Mouse (Mus musculus) G1E-ER4 (cell line): ENCODE measurements around the gene Fgf15. TPM values are rescaled to one million over a fixed set of nuclear protein-coding genes. Genes with fewer than 3 reads are reported as not detected.

ENCODE experiments used
- GATA1 ChIP-seq: IDR thresholded peaks from one replicate; pipeline ENCODE4 v1.8.0; 2012; ENCODE audit warnings: low read length, inconsistent platforms
- polyA plus RNA-seq: library from polyadenylated mRNA; stranded (reverse); fragments of >175 nt; gene quantifications from 2 replicates; pipeline ENCODE4 v1.2.3, GENCODE M21; 2012

The Fgf15 gene
- polyA plus RNA-seq, 1 experiment: 2.7 TPM

DNA sequence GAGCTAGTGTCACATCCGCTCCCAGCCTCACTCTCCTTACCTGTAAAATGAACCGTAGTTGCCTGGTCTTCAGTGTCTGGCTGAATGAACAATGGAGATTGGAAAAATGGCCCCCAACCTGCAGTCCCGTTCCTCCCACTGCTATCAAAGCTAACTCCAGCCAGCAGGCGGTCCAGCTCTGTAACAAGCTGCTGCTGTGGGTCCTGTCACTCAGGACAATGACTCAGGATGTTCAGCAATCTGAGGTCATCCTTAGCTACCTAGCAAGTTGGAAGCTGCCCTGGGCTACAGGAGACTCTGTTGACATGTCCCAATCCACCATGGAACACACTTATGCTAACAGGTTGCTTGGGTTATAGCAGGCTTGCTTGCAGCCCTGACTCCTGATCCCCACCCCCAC, 23.2 kb upstream of the Fgf15 start:
- TF ChIP-seq GATA1: no peak

DNA sequence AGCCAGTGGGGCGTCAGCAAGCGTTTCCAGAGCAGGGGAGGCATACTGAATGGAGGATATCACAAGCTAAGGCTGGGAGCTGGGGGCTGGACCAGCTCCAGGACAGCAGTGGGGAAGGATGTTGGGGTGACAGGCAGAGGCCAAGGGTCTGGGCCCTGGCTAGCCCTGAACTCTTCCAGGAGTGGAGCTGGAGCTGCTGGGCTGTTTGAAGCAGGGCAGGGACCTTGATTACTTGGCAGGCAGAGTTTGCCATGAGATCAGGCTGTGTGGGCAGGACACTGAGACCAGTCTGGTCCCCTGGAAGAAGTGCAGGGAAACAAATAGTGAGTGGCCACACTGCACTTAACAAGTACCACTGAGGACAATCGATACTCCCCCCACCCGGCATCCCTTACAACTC, 22.1 kb upstream of the Fgf15 start:
- no peak for TF ChIP-seq GATA1

DNA sequence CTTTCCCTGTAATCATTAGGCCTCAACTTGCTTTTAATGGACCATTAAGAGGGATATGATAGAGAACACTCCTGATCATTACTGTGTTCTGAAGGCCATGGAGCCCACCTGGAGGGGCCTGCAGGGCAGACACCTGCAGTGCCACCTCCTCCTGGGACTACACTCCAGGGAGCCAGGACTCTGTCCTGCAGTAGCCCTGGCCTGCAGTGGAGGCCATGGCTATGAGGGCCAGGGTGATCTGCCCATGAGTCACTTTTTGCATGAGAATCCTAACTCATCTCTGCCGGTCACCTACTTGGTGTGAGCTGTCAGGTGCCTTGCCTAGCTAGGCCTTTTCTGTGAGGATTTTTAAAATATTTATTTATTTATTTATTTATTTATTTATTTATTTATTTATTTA, 17.9 kb upstream of the Fgf15 start:
- no peak for TF ChIP-seq GATA1

DNA sequence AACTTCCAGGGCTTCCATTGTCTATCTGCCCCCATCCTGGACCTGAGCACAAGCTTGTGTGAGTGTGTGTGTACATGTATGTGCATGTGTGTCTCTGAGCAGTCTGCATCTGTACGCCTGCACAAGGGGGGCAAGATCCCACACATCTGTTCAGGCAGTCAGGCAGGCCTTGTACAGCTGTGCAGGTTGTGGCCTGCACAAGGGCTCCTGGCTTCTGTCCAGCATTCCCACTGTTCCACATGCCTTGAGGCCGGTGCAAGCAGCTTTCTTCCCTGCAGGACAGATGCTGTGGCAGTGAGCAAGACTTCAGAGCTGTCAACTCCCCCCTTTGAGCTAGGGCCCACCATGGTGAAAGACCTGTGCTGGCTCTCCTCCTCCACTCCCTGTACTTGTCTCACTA, 13.2 kb upstream of the Fgf15 start:
- TF ChIP-seq GATA1: no peak

DNA sequence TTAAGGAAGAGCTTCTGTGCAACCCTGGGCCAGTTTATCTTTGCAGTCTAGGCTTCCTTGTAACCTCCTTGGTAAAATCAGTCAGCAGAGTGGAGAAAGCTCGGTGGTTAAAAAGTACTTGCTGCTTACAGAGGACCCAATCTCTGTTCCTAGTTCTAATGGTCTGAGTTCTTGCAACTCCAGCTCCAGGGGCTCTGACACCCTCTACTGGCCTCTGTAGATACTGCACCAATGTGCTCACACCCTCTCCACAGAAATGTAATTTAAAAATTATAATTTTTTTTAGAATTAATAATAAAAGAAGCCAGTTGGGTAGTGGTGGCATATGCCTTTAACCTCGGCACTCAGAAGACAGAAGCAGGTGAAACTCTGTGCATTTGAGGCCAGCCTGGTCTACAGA, 8.7 kb upstream of the Fgf15 start:
- TF ChIP-seq GATA1: no peak

DNA sequence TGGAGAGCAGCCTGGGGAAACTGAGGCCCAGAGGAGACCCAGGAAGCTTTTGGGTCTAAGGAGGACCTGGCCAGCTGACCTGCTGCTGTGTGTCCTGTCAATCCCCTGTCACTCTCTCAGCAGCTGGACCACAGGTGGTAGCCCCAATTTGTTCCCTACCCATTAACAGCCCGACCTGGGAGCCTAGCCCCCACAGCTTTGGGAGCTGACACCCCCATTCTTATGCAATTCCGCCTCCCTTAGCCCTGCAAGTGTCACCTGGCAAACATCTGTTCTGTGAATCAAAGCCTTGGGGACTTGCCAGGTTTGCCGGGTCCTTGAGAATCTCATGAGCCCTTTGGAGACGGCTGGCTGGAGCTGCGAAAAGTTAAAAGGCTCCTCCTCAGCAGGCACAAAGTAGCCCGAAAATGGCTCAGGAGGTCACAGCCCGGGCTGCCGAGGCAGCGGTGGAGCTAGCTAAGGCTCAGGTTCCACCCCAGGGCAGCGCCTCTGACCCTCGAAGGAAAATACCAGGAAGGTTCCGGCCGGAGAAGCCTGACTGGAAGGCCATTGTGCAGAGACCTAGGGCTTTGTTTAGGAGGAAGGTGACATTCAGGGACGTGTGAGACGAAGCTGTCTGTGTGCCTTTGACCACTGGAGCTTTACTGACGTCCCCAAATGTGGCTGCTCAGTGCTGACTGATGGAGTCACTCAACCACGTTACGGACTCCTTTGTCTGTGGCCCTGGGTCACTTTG, 7.6 kb upstream of the Fgf15 start:
- no peak for TF ChIP-seq GATA1

DNA sequence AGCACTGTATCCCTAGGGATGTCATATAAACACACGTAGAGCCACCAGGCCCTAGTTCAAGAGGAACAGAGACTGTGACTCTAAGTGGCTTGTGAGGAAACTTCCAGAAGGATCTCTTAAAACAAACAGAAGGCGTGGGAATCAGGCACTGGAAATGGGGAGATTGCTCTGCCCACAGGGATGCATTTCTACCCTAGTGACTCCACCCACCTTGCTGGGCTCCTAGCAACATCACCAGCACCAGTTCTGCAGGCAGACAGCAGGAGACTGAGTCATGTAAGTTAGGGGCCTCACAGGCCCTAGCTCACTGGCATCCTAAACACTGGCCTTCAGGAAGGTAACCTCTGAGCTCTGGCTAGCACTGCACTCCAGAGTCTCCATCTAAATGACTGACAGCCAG, 4.5 kb upstream of the Fgf15 start:
- no peak for TF ChIP-seq GATA1

DNA sequence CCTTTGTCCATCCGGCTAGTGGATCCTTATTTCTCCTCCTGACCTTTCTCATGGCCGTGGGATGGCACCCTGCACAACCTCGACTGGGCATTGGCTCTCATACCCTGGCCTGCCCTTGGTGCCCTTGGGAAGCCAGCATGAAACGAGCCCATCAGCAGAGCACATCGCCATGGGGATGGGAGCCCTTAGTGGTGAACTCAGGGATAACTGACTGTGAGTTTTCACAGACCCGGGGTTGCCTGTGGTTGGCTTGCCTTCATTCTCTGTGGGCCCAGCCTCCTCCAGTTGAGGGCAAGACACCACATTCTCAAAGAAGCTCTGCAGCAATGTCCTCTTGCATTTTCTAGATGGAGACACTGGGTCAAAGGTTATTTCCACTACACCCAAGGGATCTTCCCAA, 4.0 kb upstream of the Fgf15 start:
- TF ChIP-seq GATA1: no peak

DNA sequence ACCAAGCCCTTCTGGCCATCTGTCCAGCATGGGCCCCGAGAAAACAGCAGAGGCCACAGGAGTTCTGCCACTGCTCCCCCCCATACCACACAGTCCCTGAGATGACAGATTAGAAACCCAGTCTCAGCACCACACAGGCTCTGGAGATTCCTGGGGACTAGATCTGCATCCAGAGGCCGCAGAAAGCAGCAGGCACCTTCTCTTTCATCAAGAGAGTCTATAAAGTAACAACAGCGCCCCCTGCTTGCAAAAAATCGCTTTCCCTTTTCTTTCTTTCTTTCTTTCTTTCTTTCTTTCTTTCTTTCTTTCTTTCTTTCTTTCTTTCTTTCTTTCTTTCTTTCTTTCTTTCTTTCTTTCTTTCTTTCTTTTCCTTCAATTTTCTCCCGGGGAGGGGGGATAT, 2.1 kb upstream of the Fgf15 start:
- TF ChIP-seq GATA1: no peak

DNA sequence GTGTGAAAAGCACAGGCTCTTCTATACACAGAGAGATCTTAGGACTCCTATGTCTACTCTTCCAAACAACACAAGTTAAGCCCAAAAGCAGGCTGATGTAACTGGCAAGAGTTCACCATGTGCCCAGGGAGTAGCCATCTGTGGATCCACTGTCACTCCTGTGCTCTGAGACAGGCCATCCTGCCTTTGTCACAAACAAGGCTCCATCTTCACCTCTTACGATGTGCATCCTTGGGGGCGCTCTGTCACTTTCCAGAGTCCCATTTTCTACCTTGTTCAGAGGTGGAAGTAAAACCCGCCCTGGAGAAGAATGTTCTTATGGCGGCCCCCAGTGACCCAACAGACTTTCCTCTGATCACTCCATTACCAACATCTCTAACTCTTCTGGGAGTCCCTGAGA, 1.6 kb upstream of the Fgf15 start:
- TF ChIP-seq GATA1: no peak

DNA sequence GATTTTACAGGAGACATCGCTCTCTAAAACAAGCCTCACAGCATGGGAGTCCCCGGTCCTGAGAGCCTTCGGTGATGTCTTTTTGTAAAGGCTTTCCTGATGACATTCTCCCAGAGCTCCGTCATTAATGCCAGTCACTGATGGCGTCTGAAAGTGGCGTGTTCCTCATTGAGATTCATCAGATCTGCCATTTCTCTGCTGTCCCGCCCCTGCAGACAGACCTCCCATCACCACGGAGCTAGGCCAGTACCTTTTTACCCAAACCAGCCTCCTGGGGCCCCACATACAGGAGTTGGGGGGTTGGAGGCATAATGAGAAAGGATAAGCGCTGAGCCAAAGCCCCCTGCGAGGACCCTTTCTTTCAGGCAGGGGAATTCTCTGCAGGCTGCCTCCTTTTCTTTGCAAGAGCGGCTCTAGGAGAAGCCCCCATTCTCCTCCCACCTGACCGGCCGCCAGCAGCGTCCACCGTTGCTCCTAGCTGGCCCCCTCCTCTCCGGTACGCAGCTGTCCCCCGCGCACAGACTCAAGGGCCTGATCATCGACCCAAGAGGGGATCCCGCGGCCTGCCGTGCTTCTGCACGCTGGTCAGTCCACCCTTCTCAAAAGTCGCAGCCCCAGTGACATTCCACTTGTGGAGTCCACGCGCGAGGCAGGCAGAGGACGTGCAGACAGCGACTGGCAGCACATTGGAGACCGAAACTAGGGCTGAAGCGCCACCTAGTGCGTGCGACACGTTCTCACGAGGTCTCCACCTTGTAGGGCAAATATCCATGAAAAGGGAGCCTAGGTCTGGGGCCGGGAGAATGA, 823 bp upstream of the Fgf15 start:
- no peak for TF ChIP-seq GATA1

DNA sequence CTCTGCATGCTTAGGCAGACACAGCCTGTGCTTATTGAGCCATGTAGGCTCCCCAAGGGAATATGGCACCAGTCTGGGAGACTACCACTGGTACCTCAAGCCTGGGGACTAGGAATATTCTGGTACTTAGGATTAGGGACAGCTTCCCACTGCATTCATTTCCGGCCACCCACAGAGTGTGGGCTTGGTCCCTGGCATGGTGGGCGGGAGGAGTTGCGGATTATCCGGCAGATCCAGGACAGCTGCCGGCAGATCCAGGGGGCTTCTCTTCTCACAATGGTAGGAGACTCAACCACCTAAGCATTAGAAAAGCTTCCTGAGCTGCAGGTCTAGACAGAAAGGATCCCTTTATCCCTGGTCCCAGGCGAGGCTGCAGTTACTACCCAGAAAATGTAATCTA, 2.2 kb downstream of the Fgf15 start:
- no peak for TF ChIP-seq GATA1

DNA sequence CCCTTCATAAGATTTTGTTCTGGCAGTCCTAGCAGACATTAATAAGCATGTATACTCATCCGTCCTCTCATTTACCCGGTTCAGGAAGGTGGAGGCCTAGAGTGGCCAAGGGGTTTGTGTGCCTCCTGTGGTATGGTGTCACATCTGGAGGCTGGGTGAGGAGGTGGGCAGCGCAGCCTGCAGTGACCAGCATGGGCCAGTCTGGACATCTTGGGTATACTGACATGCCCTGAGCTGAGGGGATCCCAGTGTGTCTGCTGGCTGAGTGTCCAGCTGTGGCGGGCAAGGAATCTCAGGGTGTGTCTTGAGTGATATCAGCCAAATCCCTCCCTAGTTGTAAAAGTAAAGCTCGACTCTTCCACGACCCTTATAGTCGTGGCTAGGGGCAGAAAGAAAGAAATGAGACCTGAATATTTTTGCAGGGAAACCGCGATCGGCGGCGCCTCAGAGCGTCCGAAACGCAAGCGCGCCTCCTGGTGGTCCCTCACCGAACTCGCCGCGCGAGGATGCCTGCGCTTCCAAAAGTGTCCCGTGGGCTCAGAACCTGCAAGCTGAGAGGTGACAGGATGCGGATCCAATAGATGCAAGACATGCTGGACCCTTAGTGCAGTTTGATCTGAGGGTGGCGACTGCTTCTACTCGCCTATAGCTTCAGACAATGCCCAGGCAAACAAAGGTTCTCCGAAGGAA, 10.5 kb downstream of the Fgf15 start:
- no peak for TF ChIP-seq GATA1

DNA sequence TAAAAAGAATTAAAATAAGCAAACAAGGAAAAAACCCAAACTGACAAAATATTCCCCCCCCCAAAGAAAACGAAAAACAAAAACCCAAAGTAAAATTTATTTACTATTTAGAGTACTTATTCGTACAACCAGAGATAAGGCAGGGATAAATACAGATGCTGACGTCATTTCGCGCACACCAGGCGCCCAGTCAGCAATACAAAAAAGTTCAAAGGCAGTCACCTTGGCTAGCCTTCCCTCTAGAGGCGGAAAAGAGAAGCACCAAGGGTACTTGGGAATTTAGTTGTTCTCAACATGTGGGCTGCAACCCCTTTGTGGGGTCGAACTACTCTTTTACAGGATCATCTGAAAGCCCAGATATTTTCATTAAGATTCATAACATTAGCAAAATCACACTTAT, 11.5 kb downstream of the Fgf15 start:
- TF ChIP-seq GATA1: no peak

DNA sequence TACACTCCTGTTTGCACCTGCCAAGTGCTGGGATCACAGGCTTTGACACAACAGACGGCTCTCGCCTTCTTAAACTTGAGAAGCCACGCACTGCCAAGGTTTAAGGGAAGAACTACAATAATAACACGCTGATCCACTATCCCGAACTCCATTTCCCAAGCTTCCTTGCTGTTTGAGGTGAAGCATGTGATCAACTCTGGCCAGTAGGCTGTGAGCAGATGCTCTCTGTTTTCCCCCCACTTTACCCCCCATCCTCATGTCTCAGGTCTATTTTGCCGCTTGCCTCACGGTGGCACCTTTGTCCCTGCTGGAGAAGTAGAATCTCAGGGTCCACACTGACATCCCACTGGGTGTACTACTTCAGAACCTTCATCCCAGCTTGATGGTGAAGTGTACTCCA, 12.4 kb downstream of the Fgf15 start:
- TF ChIP-seq GATA1: no peak

DNA sequence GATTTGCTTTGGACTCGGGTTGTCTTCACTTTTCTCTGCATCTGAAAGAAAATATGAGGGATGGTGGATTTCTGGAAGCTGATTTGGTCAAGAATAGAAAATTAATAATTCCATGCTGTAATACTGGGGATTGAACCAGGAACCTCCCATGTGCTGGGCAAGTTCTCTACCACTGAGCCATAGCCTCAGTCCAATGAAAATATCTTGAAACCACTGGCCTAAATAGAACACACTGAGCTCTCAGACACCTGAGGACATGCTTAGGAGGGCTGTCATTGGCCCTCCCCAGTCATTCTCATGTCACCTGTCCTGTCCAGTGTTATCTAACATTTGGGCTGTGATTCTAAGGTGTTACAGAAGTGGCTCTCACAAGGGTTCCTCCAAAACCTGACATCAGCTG, 14.8 kb downstream of the Fgf15 start:
- TF ChIP-seq GATA1: no peak
